Mouse (Mus musculus) heart, adult 9 months (tissue): ENCODE measurements around the gene Rasal1.

Experiments
- DNase-seq, 2 experiments: peaks; one replicate each; pipeline ENCODE4 v3.0.0; 2022; ENCODE audit warnings: low spot score in 2 of 2

Rasal1 gene

GRCm38 (mm10) chr5:120621846-120622197, 26.8 kb upstream of the Rasal1 start:
- DNase-seq = no peak

GRCm38 (mm10) chr5:120622198-120622851, 26.3 kb upstream of the Rasal1 start:
- DNase-seq = no peak

- DNase-seq = no peak
These were observed 24.2 kb upstream of the Rasal1 start for GRCm38 (mm10) chr5:120624427-120624826.

- DNase-seq = no peak
These were observed 22.2 kb upstream of the Rasal1 start for GRCm38 (mm10) chr5:120626399-120626798.

- DNase-seq = no peak
These were observed 20.9 kb upstream of the Rasal1 start for GRCm38 (mm10) chr5:120627515-120628300.

- no peak for DNase-seq
These were observed 20.0 kb upstream of the Rasal1 start for GRCm38 (mm10) chr5:120628624-120629023.

GRCm38 (mm10) chr5:120631128-120631527, 17.5 kb upstream of the Rasal1 start:
- no peak for DNase-seq

GRCm38 (mm10) chr5:120631892-120632291, 16.7 kb upstream of the Rasal1 start:
- DNase-seq = no peak

GRCm38 (mm10) chr5:120634131-120634530, 14.5 kb upstream of the Rasal1 start, which contains the start of gene Cfap73:
TSS of gene Cfap73 (minus strand) at chr5:120634235.
- DNase-seq = no peak

- no peak for DNase-seq
These were observed 13.8 kb upstream of the Rasal1 start for GRCm38 (mm10) chr5:120634860-120635259.

GRCm38 (mm10) chr5:120635633-120636032, 13.0 kb upstream of the Rasal1 start:
- DNase-seq = no peak

- DNase-seq = no peak
These were observed 8.5 kb upstream of the Rasal1 start for GRCm38 (mm10) chr5:120640094-120640493.

- no peak for DNase-seq
These were observed 5.1 kb upstream of the Rasal1 start for GRCm38 (mm10) chr5:120643365-120644085.

- DNase-seq = no peak
These were observed 4.4 kb upstream of the Rasal1 start for GRCm38 (mm10) chr5:120644227-120644626.

- no peak for DNase-seq
These were observed 2.8 kb upstream of the Rasal1 start for GRCm38 (mm10) chr5:120645851-120646250.

GRCm38 (mm10) chr5:120647361-120647760, 1.3 kb upstream of the Rasal1 start:
- no peak for DNase-seq

GRCm38 (mm10) chr5:120647814-120648491, 659 bp upstream of the Rasal1 start:
- DNase-seq = no peak

- no peak for DNase-seq
These were observed 842 bp downstream of the Rasal1 start for GRCm38 (mm10) chr5:120649374-120649933.

GRCm38 (mm10) chr5:120649938-120650337, 1.3 kb downstream of the Rasal1 start:
- DNase-seq = no peak

- no peak for DNase-seq
These were observed 2.6 kb downstream of the Rasal1 start for GRCm38 (mm10) chr5:120651230-120651629.

GRCm38 (mm10) chr5:120652915-120653701, 4.5 kb downstream of the Rasal1 start:
- DNase-seq = no peak
